Mouse (Mus musculus) hindbrain, embryonic 10.5 days (tissue): Measurements from ENCODE around the gene Zc3hav1l. TPM values are rescaled to one million over a fixed set of nuclear protein-coding genes. Genes with fewer than 3 reads are reported as not detected.

ENCODE experiments used
- DNase-seq: peaks from one replicate; pipeline ENCODE4 v3.0.0-alpha.2; 2017; ENCODE audit warnings: low spot score
- H3K27ac ChIP-seq: fragments of 300-500 bp; sonication (generic); 2 replicates; pipeline ENCODE4 v1.5.1; 2016; ENCODE audit warnings: mild to moderate bottlenecking, moderate library complexity
- H3K27me3 ChIP-seq: fragments of 300-500 bp; sonication (generic); 2 replicates; pipeline ENCODE4 v1.6.1; 2016; ENCODE audit warnings: mild to moderate bottlenecking; ENCODE audit not compliant: poor library complexity, insufficient read depth, severe bottlenecking
- H3K36me3 ChIP-seq: fragments of 300-500 bp; sonication (generic); 2 replicates; pipeline ENCODE4 v1.6.1; 2016; ENCODE audit warnings: mild to moderate bottlenecking, moderate library complexity
- H3K4me1 ChIP-seq: fragments of 300-500 bp; sonication (generic); replicated peaks from 2 replicates; pipeline ENCODE4 v1.6.1; 2016; ENCODE audit warnings: mild to moderate bottlenecking
- H3K4me3 ChIP-seq: fragments of 300-500 bp; sonication (generic); 2 replicates; pipeline ENCODE4 v1.5.1; 2016; ENCODE audit warnings: mild to moderate bottlenecking, moderate library complexity
- H3K9me3 ChIP-seq: fragments of 300-500 bp; sonication (generic); 2 replicates; pipeline ENCODE4 v1.6.1; 2016; ENCODE audit warnings: mild to moderate bottlenecking, moderate library complexity
- WGBS: fragments of 180-500 bp; shearing (Covaris S2); methylation state at CpG from one replicate; pipeline ENCODE4 v1.1.7; 2016; 5-methylcytosine and 5-hydroxymethylcytosine counted together
- polyA plus RNA-seq: library from polyadenylated mRNA; unstranded; fragments of >200 nt; fragmentation: Nextera tagmentation; extraction: Ambion mirVana; gene quantifications from 2 replicates; pipeline ENCODE4 v1.2.1, GENCODE M21; 2016

Gene Zc3hav1l
- polyA plus RNA-seq, 1 experiment from 2014 or later = 13.0 TPM

- Histone ChIP-seq H3K27ac (no peak overlapping the region), H3K36me3 (peaks cover 17% of the 10 kb centered on the region; the same call in 1 of the 2 replicates), H3K27me3 (no peaks in the 10 kb centered on the region), H3K4me1 (peaks cover 7% of the 10 kb centered on the region; the same call in 1 of the 2 replicates), H3K4me3 (no peak overlapping the region), H3K9me3 (no peaks in the 10 kb centered on the region)
- no peak for DNase-seq
- 95% methylated on average over 4 of the region's 4 CpGs for WGBS
Measured at GRCm38 (mm10) chr6:38241508-38241907, 57.6 kb downstream of the Zc3hav1l start.

- no peaks in the 10 kb centered on the region for H3K27me3 ChIP-seq
- peaks cover 7% of the 10 kb centered on the region; the same call in 1 of the 2 replicates for H3K4me1 ChIP-seq
- no peak overlapping the region for H3K4me3 ChIP-seq
- DNase-seq = no peak
- H3K9me3 ChIP-seq = no peaks in the 10 kb centered on the region
- WGBS = 91% methylated on average over 5 of the region's 5 CpGs
- H3K36me3 ChIP-seq = peaks cover 17% of the 10 kb centered on the region; the same call in 1 of the 2 replicates
- no peak overlapping the region for H3K27ac ChIP-seq
Measured at GRCm38 (mm10) chr6:38240618-38241017, 58.4 kb downstream of the Zc3hav1l start.

GRCm38 (mm10) chr6:38238382-38238781 is 60.7 kb downstream of the Zc3hav1l start:
- H3K4me3 ChIP-seq = no peak overlapping the region
- no peaks in the 10 kb centered on the region for H3K27me3 ChIP-seq
- no peaks in the 10 kb centered on the region for H3K9me3 ChIP-seq
- 89% methylated on average over 4 of the region's 4 CpGs for WGBS
- peaks cover 17% of the 10 kb centered on the region; the same call in 1 of the 2 replicates for H3K36me3 ChIP-seq
- no peak overlapping the region for H3K27ac ChIP-seq
- DNase-seq = no peak
- H3K4me1 ChIP-seq = 0 out of 2 replicates have a peak, but pooled peaks cover 3% of the 10 kb centered on the region

Other genes starting within 250 kb of the Zc3hav1l start
- not detected in 2 replicates for gene Tmem213, start 190.0 kb downstream of the Zc3hav1l start, polyA plus RNA-seq
- not detected in 2 replicates for gene Atp6v0a4, start 174.7 kb downstream of the Zc3hav1l start, polyA plus RNA-seq
- 6.9 and 8.4 TPM in 2 replicates for gene D630045J12Rik, start 45.2 kb downstream of the Zc3hav1l start, polyA plus RNA-seq
- 2.2 and 2.4 TPM in 2 replicates for gene Zc3hav1, start 55.3 kb upstream of the Zc3hav1l start, polyA plus RNA-seq
- 14.3 and 14.6 TPM in 2 replicates for gene Ttc26, start 82.2 kb upstream of the Zc3hav1l start, polyA plus RNA-seq
- gene Ubn2, start 134.7 kb upstream of the Zc3hav1l start, polyA plus RNA-seq = 15.4 and 16.6 TPM in 2 replicates
- 121 and 131 TPM in 2 replicates for gene Fmc1, start 234.2 kb upstream of the Zc3hav1l start, polyA plus RNA-seq